Mouse (Mus musculus) cerebellum, adult 9-10 months (tissue): Measurements from ENCODE around the gene Dab1.

ENCODE experiments used
- DNase-seq: peaks from one replicate; pipeline ENCODE4 v3.0.0; 2022

Dab1 gene

DNA sequence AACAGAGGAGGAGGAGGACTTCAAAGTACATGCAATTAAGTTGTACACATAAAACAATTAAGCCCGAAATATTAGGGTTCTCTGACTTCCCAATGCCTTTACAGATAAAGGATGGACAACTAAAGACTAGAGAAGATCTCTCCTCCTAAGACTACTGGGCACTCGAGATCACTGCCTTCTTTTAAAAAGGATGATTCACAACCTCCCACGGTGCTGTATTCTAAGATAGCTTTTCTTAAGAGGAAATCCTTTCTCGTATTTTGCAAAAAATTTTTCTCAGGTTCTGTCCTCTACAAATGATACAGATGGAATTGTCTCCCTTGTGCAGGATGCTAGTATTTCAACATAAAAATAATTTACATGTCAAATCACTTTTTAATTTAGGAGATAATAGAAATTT is 500.9 kb downstream of the Dab1 start:
- no peak for DNase-seq

DNA sequence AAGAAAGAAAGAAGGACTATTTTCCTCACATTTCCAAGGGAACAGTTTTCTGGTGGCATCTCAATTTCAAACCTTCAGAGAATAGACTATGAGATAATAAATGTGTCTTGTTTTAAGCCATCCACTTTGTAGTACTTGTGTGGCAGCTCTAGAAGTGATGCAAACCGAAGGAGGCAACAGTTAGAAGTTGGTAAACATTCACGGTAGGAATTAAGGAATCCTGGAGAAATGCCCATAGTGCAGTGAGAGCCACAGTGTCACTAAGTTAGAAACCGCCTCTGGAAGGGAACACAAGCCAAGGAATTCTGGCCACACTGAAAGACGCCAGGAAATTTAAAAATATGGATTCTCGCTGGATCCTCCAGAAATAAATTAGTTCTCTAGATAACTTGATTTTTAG is 502.8 kb downstream of the Dab1 start:
- DNase-seq = no peak

DNA sequence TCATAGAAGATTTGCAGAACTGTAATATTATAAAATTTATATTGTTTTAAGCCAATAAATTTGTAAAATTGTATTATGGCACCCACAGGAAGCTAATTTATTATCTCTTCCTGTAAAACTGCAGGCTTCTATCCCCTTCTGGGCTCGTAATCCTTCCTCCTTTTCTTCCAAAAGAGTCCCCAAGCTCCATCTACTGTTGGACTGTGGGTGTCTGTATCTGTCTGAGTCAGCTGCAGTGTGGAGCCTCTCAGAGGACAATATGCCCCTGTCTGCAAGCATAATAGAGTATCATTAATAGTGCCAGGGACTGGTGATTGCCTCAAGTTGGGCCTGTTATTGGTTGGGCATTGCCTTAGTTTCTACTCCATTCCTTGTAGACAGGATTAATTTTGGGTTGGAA is 503.2 kb downstream of the Dab1 start:
- DNase-seq = no peak

DNA sequence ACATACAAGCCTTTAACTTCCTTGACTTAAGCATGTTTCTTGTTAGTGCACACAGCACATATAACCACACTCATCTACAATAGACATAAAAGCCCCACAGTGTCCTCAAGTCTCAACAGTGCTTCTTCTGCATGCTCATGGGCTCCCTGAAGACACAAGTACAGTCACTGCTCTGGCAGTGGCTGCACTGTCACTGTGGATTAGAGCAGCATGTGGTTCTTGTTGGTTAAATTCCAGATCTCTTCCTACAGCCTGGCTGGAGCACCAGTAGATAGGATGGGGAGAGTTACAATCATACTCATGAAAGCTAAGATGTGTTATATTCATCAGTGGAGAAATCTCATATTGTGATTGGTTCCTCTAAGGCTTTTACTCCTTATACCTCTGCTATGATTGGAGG is 534.5 kb downstream of the Dab1 start:
- DNase-seq = no peak

DNA sequence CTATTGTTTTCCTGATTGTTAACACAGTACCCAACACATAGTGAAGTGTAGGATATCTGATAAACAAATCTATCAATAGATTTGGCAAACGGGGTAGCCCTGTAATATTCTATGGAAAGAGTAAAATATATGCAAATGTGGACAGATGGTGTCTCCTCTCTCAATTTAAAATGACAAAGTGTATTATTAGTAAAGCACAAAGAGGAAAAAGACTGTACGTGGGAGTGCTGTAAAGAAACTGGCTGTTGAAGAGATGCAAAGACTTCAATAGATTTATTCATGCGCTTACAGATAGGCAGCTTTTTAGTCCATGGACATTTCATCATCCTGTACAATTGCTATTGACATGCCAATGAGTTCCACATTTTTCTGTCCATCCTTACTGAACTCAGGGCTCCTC is 558.9 kb downstream of the Dab1 start:
- no peak for DNase-seq

DNA sequence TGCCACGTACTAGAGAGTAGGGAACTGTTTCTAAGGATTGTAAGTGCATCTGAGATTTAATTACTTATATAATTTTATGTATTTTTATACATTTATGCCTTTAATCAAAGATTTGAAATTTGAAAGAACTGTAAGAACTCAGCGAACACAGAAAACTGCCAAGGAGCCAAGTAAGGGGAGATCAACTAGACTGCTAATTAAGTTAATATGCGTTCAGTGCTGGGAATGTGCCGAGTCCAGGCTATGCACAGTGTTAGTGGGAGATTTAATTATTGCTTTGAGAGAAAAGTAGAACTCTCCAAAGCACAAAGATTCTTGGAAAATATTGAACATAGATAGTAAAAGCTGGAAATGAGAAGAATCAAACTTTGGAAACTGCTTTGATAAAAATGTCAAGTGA is 567.2 kb downstream of the Dab1 start:
- no peak for DNase-seq

DNA sequence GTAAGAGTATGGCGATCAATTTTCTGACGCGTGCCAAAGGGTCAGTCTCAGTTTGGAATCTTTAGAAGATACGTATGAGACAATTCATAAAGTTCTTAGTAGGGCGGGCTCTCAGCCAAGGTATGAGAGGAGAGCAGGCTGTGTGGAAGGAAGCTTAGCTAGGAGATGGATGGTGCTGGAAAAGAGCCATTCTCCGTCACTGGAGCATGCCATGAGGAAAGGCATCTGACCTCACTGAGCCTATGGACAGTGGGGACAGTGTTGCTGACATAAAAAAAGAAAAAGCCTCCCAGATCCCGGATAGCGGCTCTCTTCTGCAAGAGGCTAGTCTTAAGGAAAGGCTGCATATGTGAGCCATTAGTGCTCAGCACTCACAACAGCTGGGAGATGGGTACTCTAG is 579.5 kb downstream of the Dab1 start:
- no peak for DNase-seq

DNA sequence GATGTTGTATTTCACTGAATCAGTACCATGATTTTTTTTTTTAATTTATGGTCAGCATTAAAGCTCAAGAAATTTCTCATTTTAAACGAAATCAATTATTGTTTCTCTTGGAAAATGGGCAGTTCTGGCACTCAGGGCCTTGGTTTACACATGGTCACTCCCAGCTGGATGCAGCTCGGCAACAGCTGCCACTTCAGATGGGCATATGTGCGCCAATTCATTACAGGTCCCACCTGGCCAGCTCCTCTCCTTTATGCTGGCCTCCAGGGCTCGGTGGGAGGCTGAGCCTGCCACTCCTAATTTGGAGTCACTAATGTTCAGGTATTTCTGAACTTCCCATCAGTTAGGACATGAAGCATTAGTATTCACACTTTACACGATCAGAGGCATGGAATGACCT is 582.5 kb downstream of the Dab1 start:
- peak; percentile 42 for DNase-seq

DNA sequence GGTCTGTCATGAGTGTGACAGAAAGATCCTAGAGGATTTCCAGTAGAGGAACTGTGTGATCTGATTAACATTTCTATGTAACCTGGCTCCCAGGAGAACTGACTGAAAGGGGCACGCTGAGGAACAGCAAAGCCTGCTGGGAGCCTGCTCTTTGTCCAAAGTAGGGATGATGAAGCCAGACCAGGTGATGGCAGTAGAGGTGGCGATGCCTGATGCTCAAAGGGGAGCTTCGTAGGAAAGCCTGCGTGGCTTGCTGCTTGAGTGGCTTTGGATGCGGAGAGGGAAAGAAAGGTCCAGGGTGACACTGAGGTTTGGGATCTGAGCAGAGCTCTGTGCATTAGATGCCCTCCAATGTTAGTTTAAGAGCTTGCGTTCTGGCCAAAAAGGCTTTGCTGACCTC is 584.9 kb downstream of the Dab1 start:
- DNase-seq = peak; percentile 31

DNA sequence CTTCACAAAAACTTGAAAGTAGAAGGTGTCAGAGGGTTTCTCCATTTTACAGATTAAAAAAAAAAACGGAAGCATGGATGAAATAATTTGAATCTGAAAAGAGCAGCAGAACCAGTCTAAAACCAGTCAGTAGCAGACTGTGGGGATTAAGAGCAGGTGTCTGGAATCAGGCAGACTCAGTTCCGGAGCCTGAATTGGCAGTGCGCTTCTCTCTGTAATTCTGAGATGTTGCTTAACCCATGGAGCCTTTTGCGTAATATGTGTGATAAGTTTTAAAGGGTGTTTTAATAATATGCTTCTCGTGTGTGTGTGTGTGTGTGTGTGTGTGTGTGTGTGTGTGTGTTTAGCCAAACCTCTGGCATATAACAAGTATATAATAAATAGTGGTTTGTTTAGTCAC is 587.5 kb downstream of the Dab1 start:
- DNase-seq = no peak

DNA sequence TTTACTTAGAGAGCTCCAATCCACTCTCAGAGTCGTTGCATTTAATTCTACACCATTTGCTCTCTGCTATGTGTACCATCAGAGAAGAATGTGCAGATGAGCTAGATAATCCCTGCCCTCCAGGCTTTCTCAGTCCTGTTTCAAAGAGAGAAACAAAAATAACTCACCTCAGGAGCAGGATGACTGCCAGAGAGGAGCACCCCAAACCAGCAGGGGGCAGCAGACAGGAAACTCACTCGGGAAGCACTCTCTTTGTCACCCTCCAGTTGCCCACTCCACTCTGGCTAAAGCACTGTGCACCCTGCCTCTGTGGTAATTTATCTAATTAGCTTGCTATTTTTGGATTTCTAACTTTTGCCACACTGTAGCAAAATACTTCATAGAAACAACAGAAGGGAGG is 589.9 kb downstream of the Dab1 start:
- no peak for DNase-seq

DNA sequence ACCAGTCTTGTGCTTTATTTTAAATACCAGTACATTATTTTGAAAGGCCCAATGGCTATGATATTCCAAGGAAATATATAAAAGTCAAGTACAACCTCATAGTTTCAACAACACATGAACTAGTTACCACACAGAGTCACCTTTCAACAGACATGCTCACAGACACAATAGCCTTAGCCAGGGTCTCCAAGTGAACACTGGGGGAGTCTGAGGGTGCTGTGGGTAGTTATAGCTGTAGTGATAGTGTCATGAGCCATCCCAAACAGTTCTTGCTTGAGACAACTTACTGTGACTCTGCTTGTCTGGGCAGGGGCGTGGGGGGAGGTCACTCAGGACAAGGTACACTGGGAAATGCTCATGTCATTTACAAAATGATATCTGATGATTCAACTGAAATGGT is 591.6 kb downstream of the Dab1 start:
- no peak for DNase-seq

DNA sequence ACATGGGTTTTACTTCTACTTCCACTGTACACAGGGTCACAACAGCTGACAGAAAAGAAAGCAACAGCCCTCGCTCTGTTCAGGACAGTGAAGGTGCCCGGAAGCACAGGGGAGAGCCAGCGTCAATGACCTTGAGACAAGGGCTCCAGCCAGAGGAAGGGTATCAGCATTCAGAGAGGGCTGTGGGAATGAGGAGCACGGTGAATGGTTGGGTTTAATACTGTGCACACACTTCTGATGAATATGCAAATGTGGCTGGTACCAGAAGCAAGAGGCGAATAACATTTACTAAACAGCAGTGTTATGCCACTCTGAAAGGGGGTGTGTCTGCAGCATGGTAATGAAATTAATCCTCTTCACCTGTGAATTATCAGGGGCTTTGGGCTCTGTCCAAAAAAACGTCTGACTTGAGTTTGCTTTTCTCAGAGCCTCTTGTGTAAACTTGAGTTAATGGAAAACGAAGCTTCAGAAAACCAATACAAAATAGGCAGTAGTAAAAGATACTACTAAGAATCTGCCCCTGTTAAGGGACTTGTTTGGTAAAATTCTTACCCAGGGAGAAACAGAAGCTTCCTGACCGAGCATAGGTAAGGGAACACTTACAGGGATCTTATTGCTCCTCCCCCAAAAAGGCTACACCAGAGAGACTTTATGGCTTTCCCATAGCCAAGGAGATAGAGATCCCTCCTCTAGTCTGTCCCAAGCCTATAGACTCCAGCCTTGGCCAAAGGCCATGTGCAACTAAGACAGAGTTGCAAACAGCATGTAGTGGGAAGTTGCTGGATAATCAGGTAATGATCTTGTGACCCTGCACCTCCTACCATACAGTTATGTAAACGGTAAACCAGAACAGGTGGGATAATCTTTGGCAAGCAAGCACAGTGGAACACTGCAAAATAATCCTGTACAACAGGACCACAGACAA is 592.6 kb downstream of the Dab1 start:
- DNase-seq = no peak

DNA sequence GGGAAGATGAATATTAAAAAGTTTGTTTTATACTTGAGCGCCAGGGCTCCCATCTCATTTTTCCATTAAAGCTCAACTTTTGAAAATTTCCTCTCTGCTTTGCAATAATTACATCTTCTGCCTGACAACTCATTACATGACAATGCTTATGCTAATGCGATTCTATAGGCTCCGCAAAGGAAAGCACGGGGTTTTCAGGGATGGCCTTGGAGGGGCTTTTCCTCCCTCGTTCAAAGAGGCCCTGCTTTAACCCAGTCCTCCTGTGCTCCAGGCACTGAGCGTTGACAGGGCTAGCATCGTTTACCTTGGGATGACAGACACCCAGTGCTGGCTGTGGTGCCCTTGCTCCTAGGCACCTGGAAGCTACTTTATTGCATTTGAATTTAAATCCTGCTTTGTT is 595.6 kb downstream of the Dab1 start:
- DNase-seq = no peak

DNA sequence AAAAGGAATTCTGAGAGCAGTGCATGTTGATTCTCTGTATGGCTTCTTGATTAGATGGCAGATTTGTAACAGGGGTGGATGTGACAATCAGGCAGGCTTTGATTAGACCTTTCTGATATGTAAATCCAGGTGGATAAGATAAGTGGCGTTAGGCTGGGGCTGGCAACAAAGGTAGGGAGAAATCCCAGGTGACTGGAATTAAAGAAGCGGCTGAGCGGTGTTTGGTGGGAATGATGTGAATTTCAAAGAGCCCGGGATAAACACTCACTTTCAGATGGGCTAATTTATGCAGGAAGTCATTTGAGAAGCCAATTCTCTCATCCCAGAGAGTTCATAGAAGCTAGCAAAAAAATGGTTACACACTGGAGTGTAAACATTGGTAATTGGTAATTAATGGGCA is 598.2 kb downstream of the Dab1 start:
- no peak for DNase-seq

DNA sequence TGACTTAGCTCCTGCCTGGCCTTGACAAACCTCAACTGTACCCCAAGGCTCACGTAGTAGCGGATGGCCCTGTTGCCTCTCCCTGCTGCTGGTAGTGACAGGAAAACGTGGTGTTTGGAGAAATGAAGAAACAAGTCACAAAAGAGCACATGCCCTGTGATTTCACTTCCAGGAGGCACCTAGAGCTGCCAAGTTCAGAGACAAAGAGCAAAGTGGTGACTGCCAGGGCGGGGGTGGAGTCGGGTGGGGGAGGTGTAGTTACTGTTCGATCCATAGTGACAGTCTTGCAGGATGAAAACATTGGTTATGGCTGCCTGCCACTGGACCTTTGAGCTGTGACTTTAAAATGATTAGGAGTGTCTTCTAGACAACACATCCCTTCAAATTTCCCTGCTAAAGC is 599.6 kb downstream of the Dab1 start:
- DNase-seq = no peak

DNA sequence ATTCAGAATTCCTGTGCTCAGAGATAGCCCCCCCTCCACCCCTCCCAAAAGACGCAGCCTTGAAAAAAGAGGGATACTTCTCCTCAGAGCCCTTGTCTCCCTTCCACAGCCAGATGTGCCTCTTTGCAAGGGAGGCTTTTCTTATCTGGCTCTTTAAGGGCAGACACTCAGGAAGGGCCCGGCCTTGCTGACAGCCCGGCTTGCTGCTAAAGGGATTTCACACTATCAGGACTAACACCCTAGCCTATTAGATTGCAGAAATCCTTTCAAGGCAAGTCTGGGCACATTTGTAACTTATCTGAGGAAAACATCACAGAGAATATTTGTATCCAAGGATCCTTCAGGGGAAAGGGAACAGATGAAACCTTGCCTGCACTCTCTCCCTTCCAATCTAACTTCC is 600.9 kb downstream of the Dab1 start:
- no peak for DNase-seq

DNA sequence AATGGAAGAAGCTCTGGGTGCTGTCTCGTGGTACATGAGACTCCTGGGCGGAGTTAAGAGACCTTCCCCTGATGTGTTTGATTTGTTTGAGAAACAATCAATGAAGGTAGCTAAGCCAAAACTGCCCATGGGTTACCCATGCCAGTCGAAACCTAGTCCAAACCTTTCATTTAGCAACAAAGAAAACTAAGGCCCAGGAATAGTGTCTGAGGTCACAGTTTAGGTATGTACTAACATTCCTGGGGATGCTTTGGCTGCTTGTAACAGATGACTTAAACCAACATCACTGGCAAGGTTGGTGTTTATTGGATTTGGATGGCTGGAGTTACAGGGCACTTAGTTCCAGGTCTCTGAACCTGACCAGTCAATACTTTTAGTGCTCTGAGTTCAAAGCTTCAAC is 610.1 kb downstream of the Dab1 start:
- DNase-seq = no peak

DNA sequence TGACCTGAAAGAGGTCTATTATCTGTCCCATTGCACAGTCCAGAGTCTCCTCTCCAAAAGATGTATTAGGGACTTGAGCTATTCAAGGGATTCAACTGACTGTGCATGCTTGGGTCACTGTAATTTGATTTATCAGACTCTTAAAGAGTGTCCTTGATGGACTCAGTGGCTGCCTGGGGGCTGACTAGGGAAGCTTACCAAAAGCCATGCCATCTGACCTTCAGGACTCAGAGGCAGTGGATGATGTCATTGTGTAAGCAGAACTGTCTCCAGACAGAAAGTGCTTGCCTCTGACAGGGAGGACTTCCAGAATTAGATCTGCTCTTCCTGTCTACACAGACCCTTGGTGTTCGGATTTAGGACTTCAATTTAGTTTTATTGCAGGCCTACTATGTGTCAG is 627.3 kb downstream of the Dab1 start:
- no peak for DNase-seq

DNA sequence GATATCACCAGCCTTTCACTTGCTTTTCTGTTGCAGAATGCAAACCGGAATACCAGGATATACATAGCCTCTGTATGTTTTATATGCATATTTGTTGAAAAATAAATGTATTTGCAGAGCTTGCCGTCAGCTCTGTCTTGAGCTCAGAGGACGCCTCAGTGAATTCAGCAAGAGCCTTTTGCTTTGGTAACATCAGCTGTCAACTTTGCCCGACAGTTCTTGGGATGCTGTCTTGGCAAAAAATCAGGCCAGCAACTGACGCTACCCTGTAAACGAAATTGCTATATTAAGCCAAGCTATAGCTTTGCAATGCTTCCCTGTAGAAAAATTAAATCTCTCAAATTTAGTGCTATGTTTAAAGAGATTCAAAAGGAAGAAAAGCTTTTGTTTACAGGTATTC is 630.3 kb downstream of the Dab1 start:
- no peak for DNase-seq

DNA sequence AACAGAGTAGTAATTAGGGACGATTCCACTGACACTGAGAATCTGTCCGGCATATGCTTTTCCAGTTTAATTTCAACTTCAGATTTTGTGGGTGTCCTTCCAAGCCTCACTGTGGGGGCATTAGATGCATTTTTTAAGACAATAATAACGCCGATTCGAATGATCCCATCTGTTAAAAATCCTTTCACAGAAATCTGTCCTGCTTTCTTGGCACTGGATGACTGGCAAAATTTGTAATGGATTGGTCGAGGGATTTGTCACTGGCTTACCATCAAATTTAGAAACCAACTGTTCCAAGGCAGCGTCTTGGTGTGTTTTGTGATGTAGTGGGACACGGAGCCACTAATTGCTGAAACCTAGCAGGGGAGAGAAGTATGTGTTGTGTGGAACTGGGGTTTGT is 638.6 kb downstream of the Dab1 start:
- no peak for DNase-seq

DNA sequence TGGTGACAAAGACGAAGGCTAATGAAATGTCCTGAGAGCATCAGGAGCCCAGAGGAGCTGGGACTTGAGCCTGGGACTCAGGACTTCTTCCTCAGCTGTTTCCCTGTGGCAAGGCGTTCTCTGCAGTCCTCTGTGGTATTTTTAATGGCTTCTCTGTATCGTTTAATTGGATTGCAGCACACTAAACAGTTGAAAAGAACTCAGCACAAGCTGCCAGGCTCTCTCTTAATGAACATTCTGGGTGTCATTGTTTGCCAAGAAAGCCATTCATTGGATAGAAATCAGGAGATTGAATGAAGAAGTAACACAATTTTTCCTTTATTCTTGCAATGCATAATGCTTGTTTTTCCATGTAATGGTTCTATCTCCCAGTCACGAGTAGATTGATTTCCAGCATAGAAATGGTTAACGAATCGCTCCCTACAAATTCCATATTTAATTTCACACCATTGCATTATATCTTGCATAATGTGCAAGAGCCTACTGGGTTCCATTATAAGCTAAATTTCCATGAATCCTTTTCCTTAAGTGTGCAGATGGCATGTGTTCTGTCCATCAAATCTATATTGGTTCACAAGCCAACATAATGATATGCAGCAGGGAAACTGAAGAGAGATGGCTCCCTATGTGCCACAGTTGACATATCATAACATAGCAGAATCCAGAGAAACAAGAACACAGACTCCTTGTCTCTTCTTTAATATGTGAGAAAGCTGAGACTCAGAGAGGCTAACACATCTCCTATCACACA is 650.4 kb downstream of the Dab1 start:
- DNase-seq = no peak

DNA sequence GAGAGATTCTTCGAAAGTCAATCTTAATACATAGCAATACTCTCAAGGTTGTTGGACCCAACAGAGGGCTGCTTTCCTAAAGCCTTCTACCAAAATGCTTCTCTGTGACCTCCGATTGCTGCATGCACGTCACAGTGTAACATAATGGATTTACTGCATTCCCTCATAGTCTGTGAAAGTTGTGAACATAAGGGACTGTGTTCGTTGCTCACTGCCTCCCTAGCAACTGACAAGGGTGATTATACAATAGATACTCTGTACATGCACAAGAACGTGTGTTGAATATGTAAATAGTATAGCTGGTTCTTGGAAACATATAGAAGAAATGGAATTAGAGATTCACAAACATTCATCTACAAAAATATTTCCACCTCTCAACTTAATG is 651.0 kb downstream of the Dab1 start:
- DNase-seq = no peak

DNA sequence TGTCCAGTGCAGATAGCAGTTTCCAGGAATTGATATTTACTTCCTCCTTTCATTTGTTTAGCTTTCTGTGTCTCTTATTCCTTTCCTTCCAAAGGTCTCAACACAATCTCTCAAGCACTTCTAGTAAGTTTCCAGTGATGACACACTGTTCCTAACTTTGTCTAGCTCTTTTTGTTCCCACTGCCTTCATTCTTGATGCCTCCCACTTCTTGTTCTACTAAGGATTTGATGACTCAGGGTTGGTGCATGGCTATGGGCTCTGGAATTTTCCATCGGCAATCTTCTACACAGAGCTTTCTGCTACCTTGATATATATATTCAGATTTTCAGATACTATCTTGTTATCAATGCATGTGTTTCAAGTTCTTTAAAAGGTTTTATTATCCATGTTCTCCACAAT is 656.1 kb downstream of the Dab1 start:
- DNase-seq = no peak

DNA sequence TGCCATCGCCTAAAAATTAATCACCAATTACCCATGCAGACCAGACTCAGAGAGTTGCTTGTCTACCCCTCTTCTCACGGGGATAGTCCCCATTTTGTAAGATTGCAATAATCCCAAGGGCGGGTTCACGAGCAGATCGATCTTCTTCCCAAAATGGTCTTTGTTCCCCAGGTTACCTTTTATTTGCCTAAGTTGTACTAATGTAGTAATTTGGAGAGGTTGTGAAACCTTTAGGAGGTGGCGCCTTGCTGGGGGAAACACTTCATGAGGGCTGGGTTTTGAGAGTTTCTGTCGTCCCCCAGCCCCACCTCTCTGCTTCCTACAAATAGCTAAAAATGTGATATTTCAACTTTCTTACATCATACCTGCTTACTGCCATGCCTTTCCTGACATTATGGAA is 657.8 kb downstream of the Dab1 start:
- no peak for DNase-seq
